Mouse (Mus musculus): Measurements from ENCODE around the gene Iqce.

DNA sequence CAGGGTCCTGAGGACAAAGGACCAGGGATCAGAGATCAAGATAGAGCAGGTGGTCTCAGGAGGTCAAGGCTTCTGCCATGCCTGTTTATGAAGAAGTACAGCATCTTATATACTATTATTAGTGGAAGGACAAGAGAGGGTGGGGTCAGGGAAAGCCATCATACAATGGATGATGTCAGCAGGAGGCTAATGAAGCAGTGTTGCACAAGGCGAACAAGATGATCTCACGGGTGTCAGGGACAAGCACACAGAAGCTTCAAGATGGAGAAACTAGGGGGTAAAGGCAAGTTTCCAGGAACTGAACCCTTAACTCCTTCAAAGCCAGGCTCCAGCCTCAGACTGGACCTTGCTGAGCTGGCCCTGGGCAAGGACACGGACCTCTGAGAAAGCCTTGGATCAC, 19.9 kb upstream of the Iqce start:
- TF ChIP-seq POLR2AphosphoS2 (IDR thresholded peaks at IDR 0.05; ENCODE audit: insufficient read length, low read depth) (no peak), MAX (IDR thresholded peaks at IDR 0.05; ENCODE audit: low read depth) (no peak), POLR2A (IDR thresholded peaks at IDR 0.05; ENCODE audit: insufficient read length, low read depth) (no peak), SRF (IDR thresholded peaks at IDR 0.05; ENCODE audit: control insufficient read depth, insufficient read length, low read depth) (no peak), MYOG (IDR thresholded peaks at IDR 0.05; ENCODE audit: control insufficient read depth in 1 of 3, insufficient read depth in 1 of 3, insufficient read length in 2 of 3, low read depth in 2 of 3) (no peak)
